Mouse (Mus musculus) midbrain, postnatal 0 days (tissue): ENCODE measurements at regions not wholly inside any gene's neighbourhood (a gene's known extent, or its start where the extent isn't known, plus 50 kb on each side); places are given as distances from the start of the nearest gene placed in this dataset.

Experiments
- ATAC-seq: fragments of 200-750 bp; cut with Nextera tagmentation; 2 replicates; pipeline ENCODE4 v1.8.0; 2017; ENCODE audit warnings: moderate number of reproducible peaks, mild to moderate bottlenecking, moderate TSS enrichment, moderate library complexity; ENCODE audit not compliant: low FRiP score
- DNase-seq: peaks from one replicate; pipeline ENCODE4 v3.0.0-alpha.2; 2015; ENCODE audit warnings: low spot score
- H3K27ac ChIP-seq: fragments of 300-500 bp; sonication (generic); 2 replicates; pipeline ENCODE4 v1.5.1; 2014; ENCODE audit warnings: low read depth, mild to moderate bottlenecking, low read length, mixed read lengths
- H3K27me3 ChIP-seq: fragments of 300-500 bp; sonication (generic); 2 replicates; pipeline ENCODE4 v1.6.1; 2014; ENCODE audit warnings: low read length, control low read depth, mixed read lengths; ENCODE audit not compliant: insufficient read depth
- H3K36me3 ChIP-seq: fragments of 300-500 bp; sonication (generic); 2 replicates; pipeline ENCODE4 v1.6.1; 2014; ENCODE audit warnings: low read length, control low read depth, mixed read lengths; ENCODE audit not compliant: insufficient read depth
- H3K4me1 ChIP-seq: fragments of 300-500 bp; sonication (generic); 2 replicates; pipeline ENCODE4 v1.6.1; 2014; ENCODE audit warnings: mild to moderate bottlenecking, control low read depth, antibody characterized with exemption, low read length, mixed read lengths; ENCODE audit not compliant: insufficient read depth
- H3K4me2 ChIP-seq: fragments of 300-500 bp; sonication (generic); 2 replicates; pipeline ENCODE4 v1.6.1; 2014; ENCODE audit warnings: low read depth, mild to moderate bottlenecking, low read length, mixed read lengths; ENCODE audit not compliant: poor library complexity, severe bottlenecking
- H3K4me3 ChIP-seq: fragments of 300-500 bp; sonication (generic); 2 replicates; pipeline ENCODE4 v1.5.1; 2014; ENCODE audit warnings: low read depth, mild to moderate bottlenecking, low read length, moderate library complexity
- H3K9ac ChIP-seq: fragments of 300-500 bp; sonication (generic); replicated peaks from 2 replicates; pipeline ENCODE4 v1.6.1; 2014; ENCODE audit warnings: mild to moderate bottlenecking, low read length, moderate library complexity, mixed read lengths; ENCODE audit not compliant: poor library complexity, severe bottlenecking
- H3K9me3 ChIP-seq: fragments of 300-500 bp; sonication (generic); 2 replicates; pipeline ENCODE4 v1.6.1; 2016; ENCODE audit warnings: low read length, control low read depth
- CTCF ChIP-seq: IDR thresholded peaks from 2 replicates; pipeline ENCODE4 v1.5.1; 2016; ENCODE audit warnings: antibody characterized with exemption, mild to moderate bottlenecking
- WGBS: fragments of 180-500 bp; shearing (Covaris S2); extraction: QIAGEN DNeasy Blood & Tissue Kit; methylation state at CpG from one replicate; pipeline ENCODE4 v1.1.7; 2014; 5-methylcytosine and 5-hydroxymethylcytosine counted together

GRCm38 (mm10) chr2:12802667-12803066, 121.2 kb upstream of the Pter start:
- TF ChIP-seq CTCF, result no peak
- Histone ChIP-seq H3K9ac (no peak overlapping the region), H3K4me2 (no peak overlapping the region), H3K9me3 (no peaks in the 10 kb centered on the region), H3K4me1 (no peaks in the 10 kb centered on the region), H3K36me3 (no peaks in the 10 kb centered on the region), H3K27me3 (no peaks in the 10 kb centered on the region), H3K4me3 (no peak overlapping the region), H3K27ac (no peak overlapping the region)
- ATAC-seq (no peak), DNase-seq (no peak)
- 84% methylated on average over 1 of the region's 1 CpGs for WGBS

DNA sequence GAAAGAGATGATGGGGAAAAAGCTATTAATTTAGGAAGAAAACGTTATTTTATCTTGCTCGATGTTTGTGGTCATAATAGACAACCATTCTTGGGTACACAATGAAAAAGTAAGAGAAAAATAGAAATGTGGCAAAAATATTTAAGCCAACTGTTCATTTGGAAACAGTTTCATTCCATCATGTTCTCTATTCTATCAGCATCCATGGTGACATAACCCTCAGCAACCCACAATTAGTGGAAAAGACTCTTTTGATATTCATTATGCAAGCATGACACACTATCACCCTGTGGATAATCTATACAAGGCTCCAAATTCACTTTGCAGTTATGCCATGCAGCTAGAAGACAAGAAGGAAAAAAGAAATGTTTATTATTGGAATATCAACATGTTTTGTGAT, 118.7 kb upstream of the Pter start:
- Histone ChIP-seq H3K4me3 (no peak overlapping the region), H3K4me1 (no peaks in the 10 kb centered on the region), H3K9ac (no peak overlapping the region), H3K9me3 (no peaks in the 10 kb centered on the region), H3K4me2 (no peak overlapping the region), H3K27ac (no peak overlapping the region), H3K27me3 (no peaks in the 10 kb centered on the region), H3K36me3 (no peaks in the 10 kb centered on the region)
- DNase-seq, result no peak
- TF ChIP-seq CTCF, result no peak
- no peak for ATAC-seq
- WGBS, result 80% methylated on average over 2 of the region's 2 CpGs

DNA sequence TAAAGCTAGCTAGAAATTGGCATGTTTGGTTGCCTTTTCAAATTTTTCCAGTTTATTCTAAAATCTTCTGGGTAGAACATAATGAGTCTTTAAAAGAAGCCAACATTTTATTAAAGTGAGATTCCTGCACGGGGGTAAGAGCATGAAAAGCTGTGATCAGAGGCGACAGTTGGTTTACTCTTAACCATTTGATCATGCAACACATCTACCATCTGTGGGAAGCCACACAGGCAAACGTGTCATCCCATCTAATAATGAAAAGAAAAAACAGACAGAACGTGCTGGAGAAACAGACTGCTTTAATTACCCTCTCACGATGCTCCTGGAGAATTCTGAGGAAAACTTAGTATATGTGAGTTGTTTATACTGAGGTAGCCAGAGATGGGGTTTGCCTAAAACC, 115.4 kb upstream of the Pter start:
- no peaks in the 10 kb centered on the region for H3K9me3 ChIP-seq
- H3K9ac ChIP-seq, result no peak overlapping the region
- H3K4me3 ChIP-seq, result no peak overlapping the region
- no peak overlapping the region for H3K4me2 ChIP-seq
- TF ChIP-seq CTCF, result no peak
- 76% methylated on average over 5 of the region's 5 CpGs for WGBS
- no peaks in the 10 kb centered on the region for H3K27me3 ChIP-seq
- no peaks in the 10 kb centered on the region for H3K4me1 ChIP-seq
- no peak for ATAC-seq
- H3K27ac ChIP-seq, result no peak overlapping the region
- H3K36me3 ChIP-seq, result no peaks in the 10 kb centered on the region
- no peak for DNase-seq

DNA sequence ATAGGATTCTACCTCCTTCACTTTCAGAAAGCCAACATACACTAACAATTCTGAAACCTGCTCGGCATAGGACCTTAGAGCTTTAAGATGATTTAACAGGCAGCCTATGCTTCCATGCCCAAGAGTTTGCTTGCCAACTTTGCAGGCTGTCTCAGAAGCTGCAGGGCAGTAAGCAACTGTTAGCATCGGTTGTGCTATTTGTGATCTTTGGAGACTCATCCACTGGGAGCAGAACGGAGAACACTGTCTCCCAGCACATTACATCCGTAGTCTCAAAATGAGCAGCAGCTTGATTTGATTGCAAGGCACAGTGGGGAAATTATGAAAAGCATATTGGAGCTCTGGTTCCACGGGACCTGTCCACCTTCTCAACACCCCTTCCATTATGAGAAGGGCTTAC, 108.5 kb upstream of the Pter start:
- Histone ChIP-seq H3K27me3 (no peaks in the 10 kb centered on the region), H3K4me1 (no peaks in the 10 kb centered on the region), H3K36me3 (no peaks in the 10 kb centered on the region), H3K9ac (no peak overlapping the region), H3K4me3 (no peak overlapping the region), H3K4me2 (no peak overlapping the region), H3K9me3 (no peaks in the 10 kb centered on the region), H3K27ac (no peak overlapping the region)
- WGBS, result 84% methylated on average over 5 of the region's 5 CpGs
- no peak for TF ChIP-seq CTCF
- DNase-seq (no peak), ATAC-seq (no peak)

DNA sequence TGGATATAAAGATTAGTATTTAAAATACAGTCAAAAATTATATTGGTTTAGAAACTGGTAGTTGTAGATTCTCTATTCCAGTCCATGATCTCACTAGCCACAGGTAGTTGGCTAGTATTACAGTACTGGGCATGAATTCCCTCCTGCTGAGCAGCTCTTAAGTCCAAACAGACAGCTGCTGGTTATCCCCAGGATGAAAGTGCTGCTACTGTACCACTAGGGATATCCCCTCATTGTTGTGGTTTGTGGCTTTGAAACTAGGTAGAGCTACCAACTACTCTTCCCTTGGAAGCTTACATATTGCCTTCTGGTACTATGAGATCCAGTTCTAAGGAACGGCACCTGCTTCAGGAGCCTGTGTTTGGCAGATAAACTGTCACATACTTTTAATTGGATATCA, 97.9 kb upstream of the Pter start:
- Histone ChIP-seq H3K9ac (no peak overlapping the region), H3K27me3 (no peaks in the 10 kb centered on the region), H3K4me1 (no peaks in the 10 kb centered on the region), H3K4me3 (no peak overlapping the region), H3K4me2 (no peak overlapping the region), H3K9me3 (no peaks in the 10 kb centered on the region), H3K36me3 (no peaks in the 10 kb centered on the region), H3K27ac (no peak overlapping the region)
- WGBS, result 92% methylated on average over 1 of the region's 1 CpGs
- ATAC-seq (no peak), DNase-seq (no peak)
- no peak for TF ChIP-seq CTCF

GRCm38 (mm10) chr2:12833579-12833978, 90.3 kb upstream of the Pter start:
- Histone ChIP-seq H3K4me2 (no peak overlapping the region), H3K9me3 (no peaks in the 10 kb centered on the region), H3K36me3 (no peaks in the 10 kb centered on the region), H3K4me3 (no peak overlapping the region), H3K4me1 (no peaks in the 10 kb centered on the region), H3K9ac (no peak overlapping the region), H3K27ac (no peak overlapping the region), H3K27me3 (no peaks in the 10 kb centered on the region)
- WGBS, result 93% methylated on average over 3 of the region's 3 CpGs
- no peak for TF ChIP-seq CTCF
- DNase-seq (no peak), ATAC-seq (no peak)

- DNase-seq (no peak), ATAC-seq (no peak)
- TF ChIP-seq CTCF, result no peak
- H3K4me1 ChIP-seq, result no peaks in the 10 kb centered on the region
- H3K4me2 ChIP-seq, result no peak overlapping the region
- no peaks in the 10 kb centered on the region for H3K27me3 ChIP-seq
- H3K4me3 ChIP-seq, result no peak overlapping the region
- no peaks in the 10 kb centered on the region for H3K36me3 ChIP-seq
- H3K9me3 ChIP-seq, result no peaks in the 10 kb centered on the region
- H3K27ac ChIP-seq, result no peak overlapping the region
- no peak overlapping the region for H3K9ac ChIP-seq
These were observed 57.3 kb upstream of the Pter start for GRCm38 (mm10) chr2:12866543-12866942.
